Mouse (Mus musculus): ENCODE measurements at regions not wholly inside any gene's neighbourhood (a gene's known extent, or its start where the extent isn't known, plus 50 kb on each side); places are given as distances from the start of the nearest gene placed in this dataset.

DNA sequence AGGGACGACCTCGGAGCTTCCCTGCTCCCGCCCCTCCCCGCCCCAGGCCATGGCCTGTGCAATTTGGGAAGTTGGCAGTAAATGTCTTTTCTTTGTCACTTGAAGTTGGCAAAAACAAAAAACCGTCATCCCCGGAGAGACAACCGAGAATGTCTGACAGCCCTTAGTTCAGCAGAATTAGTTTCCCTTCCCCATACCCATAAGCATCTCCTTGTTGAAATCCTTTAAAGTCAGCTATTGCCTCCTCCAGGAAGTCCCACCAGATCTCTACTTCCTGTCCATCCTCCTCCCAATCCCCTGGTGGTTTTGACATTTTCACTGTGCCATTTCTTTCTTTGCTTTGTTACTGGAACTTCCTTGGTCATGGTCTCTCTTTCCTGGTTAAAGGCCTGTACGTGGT is 54.8 kb downstream of the Foxb1 start:
- no peak for DNase-seq

DNA sequence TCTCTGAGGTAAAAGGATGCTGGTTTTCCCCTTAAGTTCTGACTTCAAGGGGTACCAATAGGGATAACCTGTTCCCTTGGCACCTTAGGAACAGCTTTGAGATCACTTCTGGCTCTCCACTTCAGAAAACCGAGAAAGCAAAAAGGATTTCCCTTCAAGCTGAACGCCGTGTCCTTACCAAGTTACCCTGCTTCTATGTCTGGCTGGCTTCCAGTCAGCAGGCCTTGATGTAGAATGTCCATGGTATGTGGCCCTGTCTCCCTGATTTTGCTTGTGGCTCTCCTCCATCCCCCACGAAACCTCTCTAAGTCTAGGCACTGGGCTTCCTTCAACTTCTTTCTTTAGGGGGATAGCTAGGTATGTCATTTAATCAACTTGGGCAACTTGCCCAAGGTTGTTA is 55.7 kb downstream of the Foxb1 start:
- DNase-seq = no peak

DNA sequence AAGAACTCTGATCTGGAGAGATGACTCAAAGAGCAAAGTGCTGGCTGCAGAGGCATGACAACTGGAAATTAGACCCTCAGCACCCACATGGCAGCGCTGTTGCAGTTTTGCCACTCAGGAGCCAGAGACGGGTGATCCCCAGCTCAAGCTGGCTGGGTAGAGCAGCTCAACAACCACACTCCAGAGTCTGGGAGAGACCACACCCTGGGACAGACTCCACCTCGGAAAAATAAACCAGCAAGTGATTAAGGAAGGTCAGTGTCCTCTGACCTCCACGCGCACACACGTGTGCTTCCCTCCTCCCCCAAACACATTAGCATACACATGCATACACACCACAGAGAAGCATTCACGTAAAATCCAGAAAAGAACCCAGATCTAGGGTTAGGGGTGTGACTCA is 57.0 kb downstream of the Foxb1 start:
- no peak for DNase-seq

DNA sequence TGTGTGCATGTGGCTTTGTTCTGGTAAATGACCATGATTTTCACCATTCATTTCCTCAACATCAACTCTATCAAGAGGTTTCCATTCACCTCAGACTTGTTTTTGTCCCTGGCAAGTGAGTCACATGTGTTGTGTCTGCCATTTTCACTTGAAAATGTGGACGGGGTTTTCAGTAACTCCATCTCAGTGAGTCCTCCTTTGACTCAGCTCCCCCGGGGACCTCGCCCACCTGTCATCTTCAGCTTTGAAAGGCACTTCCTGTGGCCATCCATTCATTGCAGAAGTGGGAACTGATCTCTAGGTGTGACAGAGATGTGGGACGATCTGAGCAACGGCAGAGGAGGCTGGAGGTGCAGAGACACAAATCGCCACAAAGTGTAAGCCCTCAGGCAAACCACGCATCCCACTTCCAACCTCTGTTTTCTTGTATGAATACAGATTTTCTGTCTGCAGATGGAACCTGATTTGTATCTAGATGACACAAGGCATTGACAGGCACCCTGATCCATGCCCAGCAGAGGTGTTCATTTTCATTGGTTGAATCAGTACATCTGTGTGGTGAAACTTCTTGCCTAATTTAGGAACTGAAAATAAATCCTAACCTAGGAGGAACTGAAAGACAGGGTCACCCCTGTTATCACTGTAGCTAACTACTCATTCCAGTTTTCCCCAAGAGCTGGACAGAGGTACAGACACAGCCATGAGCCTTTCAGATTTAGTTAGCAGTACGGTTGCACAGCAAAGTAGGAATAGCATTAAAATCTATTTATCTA is 58.4 kb downstream of the Foxb1 start:
- DNase-seq = no peak

DNA sequence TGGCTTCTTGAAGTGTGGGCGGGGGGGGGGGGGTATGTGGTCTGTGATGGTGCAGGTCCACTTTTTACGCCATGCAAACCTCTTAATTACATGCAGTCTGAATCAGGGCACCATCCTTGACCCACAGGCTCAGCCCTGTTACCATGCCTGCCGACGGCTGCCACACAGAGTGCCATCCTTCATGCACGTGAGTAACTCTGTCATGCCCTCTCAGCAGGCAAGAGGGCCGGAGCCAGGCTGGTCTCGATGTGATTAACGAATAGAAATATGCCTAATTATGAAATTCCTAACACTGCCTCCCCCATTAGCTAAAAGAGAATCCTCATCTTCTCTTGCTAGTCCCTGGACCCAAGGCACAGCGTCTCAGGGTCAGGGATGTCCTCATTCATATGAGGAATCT is 60.0 kb downstream of the Foxb1 start:
- peak; percentile 51 for DNase-seq

DNA sequence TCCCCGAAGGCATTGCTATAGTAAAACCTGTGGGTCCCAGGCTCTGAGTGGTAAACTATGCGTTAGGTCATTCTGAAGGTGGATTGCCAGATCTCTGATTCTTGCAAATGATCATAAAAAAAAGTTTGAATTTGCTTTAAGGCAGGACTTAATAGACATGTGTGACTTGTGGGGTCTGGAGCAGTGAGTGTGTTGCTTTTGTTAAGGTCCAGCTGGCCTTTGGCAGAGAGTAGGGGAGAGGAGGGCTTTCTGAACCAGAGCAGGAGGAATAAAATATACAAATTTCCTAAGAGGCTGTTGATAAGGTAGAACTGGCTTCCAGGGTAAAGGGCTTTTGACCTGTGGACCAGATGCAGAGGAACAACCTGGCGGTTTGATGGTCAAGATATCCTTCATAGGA is 69.0 kb downstream of the Foxb1 start:
- no peak for DNase-seq

DNA sequence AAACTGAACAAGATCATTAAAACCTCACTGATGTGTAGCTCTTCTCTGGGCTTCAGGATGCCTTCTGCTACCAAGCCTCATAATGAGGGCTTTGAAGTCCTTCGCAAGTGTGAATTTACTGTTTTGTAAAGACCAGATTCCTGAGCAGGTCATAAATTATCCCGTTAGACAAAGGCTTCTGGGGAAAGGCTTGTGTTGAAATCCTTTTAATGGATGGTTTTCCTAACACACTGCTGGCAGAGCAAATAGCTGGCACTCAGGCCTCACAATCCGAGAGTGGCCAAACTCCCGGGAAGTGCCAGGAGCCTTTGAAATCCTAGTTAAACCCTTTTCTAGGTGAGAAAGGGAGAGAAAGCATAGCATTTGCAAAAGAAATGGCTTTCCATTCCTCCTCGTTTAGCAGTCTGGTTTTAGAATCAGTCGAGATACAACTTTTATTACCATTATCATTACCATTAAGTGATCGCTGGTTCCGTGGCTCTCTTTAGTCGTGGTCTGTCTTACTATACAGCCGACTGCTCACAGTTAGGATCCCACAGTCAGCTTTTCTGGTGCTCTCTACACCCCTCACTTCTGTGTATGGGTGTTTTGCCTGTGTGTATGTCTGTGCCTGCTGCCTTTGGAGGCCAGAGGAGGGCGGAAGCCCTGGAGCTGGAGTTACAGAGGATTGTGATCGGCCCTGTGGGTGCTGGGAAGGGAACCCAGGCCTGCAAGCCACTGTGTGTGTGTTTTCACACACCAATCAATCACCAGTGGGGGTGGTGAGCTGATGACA is 73.2 kb downstream of the Foxb1 start:
- DNase-seq = no peak

DNA sequence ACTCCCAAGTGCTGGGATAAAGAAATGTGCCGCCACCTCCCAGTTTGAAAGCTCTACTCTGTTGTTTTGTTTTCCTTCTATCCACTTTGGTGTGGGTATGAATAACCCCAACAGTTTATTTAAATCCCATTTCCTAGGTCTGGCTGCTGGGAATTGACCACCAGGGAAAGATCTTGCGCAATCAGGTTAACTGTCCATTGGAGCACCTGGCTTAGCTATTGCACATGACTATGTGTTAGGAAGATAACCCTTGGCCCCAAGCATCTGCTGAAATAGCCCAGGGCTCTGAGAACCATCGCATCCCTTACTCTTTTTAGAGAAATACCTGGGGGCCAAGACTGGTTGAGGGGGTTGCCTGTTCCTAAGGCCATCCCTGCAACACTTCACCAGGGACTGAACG is 74.0 kb downstream of the Foxb1 start:
- DNase-seq = no peak

DNA sequence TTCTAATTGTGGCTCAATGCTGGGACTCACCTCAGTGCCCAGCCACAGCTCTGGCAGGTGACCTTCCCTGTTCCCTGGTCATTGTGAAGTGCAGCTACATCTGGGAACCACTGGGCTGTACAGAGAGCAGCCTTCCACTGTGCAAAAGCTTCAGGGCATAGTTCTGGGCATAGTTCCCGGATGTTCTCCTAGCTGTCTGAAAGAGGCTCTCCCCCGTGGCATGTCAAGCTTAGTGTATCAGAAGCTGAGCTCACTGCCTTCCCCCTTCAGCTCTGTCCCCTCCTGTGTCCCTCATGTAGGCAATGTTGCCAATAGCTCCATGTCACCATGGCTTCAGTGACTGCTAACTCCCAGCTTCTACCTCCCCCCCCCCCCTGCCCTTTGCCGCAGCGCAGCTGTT is 75.1 kb downstream of the Foxb1 start:
- DNase-seq = no peak

DNA sequence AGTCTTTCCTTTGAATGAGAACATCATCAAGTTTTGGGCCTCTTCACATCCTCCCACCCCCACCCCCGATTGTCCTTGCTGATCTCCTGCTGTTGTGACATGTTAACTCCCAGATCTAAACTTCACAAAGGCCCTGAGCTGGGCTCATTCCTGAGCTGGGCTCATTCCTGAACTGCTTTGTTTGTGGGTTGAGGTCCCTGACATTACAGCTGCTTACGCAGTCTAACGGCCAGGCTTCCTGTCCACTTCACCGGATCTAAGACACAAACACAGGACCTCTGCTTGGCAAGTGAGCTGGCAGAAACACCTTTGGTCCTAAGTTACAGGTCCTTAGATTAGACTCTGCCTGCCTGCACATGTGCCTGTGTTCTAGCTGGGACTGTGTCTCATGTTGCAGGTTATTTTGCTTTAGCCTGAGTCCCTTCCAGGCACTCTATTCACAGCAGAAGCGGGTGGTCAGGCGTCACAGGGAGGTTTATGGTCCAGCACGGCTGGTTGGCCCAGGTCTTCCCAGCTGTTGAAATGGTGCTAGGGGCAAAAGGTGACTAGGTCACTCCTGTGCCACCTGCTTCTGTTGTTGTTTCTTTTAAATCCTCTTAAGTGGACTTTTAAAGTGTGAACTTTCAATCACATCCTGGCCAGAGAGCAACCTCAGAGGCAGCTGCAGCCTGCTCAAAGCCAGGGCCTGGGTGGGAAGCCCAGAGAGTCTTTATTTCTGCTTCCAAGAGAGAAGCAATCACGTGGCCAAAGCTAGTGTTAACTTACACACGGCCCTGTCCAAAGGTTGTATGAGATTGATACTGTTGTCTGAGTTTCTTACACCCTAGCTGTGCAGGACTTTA is 79.1 kb downstream of the Foxb1 start:
- peak; percentile 29 for DNase-seq

DNA sequence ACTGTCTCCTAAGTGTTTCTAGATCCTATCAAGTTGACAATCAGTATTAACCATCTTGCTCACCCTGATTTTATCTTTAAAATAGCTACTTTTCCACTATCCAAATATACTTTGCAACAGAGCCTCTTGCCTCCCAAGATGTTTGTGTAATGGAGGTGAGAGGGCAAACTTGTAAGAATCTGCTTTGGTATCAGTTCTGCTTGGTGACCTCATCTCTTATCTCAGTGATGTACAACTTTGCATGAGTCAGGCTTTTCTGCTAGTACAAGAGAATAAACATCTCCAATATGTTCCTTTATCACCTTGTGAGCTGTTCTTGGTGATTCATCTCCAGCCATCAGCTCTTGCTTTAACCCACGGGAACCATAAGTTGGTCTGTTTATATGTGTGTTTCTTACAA is 82.1 kb downstream of the Foxb1 start:
- DNase-seq = no peak

DNA sequence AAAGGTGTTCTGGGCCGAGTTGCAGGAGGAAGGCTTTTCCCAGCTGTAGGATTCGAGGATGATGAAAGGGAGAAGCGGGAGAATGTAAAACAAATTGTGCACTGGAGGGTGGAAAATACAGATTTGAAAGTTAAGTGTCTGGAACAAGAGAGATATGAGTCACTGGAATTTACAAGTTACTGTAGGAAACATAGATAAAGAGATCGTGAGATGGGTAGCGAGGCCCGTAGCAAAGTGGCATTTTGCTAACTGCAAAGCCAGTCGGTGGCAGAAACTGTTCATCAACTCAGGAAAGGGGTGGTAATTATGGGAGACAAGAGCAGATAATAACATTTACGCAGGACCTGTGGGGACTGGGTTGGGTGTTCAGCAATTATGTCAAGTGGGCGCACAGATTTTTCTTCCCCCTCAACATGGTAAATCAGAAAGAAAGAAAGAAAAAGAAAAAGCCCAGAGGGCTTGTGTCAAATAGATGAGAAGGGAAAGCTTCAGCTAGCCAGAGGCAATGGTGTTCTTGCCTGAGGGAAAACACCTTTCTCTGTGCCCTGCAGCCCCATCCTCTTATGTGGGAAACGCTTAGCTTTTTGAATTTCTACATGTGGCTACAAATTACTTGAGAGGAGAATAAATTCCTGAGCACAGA is 87.2 kb downstream of the Foxb1 start:
- DNase-seq = no peak

DNA sequence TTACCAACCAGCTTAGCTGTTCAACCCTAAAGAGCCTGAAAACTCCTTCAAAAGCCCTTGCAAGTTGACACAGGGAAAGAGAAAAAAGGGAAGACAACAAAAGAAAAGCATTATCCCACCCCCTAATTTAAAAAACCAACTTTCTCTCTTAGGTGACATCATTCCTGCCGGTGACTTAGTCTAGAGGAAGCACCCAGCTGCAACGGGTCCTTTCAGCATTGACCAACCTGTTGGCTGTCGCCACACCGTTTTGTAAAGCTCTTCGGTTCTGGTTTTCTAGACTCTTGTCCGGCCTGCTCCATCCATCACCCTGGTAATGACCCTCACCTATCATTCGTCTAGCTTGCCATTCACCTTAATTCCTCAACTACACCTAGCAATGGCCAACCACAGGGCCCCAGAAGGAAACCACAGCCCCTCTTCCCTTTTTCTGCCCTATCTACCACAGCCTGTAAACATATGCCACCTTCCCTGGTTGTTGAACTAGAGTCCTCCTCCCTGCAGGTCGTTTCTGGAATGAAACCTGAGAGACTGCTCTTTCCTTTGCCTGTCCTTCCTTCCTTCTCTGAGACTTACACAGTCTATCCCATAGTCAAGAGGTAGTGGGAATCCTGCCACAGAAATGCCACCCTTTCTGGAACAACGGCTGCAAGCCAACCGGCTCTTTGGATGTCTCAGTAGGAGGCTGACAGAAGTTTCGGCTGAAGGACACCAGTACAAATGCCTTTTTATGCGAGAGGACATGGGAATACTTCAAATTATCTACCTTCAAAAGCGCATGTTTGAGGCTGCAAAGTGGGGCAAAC is 87.9 kb downstream of the Foxb1 start:
- no peak for DNase-seq

DNA sequence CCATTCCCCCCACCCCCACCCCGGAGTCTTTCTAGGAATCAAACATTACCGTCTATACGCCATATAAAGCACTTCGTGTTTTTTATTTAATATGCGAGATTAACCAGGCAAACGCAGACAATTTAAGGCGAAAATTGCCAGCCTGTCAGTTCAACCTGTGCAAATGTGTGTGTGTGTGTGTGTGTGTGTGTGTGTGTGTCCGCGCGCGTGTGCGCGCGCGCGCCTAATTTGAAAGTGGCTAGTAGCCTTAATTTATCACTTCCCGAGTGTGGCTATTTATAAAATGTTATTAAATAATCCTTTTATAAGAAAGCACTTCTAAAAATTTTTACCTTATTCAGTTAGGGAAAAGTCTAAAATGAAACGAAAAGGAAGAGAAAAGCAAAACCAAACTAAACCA is 89.5 kb downstream of the Foxb1 start:
- no peak for DNase-seq

DNA sequence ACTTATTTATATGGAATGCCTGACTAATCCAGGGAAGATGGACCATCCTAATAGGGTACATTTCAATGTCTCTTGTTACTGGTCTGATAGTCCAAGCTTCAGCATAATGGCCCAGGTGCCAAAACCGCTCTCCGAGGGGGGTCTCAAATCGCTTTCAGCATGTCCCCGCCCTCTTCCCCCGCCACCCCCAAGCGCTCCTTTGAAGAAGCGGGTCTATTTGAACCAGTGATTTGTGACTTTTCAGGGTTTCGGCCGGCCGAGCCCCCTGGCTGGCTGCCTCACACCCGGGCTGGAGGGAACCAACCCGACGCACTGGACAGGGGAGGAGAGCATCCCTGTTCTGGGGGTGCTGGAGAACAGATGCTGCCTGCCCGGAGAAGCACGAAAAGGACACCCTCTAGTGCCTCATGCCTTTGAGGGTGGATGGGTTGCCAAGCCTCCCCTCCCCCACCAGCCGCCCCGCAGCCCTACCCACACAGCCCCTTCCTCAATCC is 90.1 kb downstream of the Foxb1 start:
- peak; percentile 55 for DNase-seq

DNA sequence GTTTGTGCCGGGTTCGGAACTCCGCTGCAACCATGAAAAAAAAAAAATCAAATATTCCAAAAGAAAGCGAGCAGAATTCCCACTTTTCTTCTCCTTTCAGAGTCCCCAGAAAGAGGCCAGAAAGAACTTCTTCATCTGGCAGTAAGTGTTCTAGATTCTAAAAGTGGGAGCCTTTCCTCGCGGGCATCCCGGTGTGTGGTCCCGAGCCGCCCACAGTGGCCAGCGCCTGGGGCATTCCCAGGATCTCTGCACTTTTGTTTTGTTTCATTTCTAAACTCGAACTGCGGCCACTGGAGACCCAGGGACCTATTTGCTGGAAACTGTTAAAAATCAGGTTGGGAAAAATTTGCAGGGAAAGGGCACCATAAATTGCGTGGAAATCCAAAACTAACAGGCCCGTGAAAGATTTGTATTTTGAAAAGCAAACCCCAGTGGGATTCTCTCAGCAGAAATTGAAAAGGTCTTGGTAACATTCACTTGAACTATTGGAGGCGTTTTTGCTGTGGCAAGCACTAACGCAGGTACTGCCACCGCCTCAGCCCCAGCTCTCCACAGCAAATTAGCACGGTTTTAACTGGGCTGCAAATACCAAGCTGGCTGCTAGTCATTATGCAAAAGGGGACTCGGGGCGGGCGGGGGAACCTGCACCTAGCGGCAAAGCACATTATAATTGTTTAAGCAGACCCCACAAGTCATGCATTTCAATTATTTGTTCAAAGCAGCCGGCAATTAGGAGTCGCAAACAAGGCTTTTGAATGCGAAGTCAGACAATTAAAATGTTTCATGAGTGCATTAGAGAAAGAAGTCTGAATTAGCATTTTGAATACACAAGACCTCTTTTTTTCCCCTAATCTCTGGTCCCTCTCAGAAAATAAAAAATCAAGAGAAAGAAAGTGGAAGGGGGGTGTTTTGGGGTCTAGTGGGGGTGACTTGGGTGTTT is 90.9 kb downstream of the Foxb1 start:
- DNase-seq = peak; percentile 77

DNA sequence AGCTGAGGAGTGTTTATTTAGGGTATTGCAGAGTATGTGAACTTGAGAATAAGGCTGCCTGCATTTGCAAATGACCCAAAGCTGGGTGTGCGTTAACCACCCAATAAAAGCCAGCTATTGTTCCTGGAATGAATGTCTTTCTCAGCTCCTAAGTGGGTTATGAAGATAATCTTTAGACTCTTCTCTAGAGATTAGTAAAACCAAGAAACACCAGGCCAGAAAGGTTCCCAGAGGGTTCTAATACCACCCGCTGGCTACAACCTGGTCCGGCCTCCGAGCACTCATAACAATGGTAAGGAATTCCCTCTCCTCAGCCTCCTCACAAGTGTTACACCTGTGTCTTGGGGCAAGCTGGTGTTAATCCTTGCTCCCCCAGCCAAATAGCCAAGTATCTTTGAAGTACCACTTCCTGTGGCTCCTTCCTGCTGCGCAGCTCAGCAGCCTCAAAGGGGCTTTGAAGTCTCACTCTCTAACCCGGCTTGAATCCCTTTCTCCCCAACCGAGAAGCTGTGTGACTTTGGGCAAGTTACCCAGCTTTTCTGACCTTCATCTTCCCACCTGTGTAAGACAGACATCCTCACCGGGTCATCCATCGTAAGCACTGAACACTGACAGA is 92.2 kb downstream of the Foxb1 start:
- DNase-seq = no peak

DNA sequence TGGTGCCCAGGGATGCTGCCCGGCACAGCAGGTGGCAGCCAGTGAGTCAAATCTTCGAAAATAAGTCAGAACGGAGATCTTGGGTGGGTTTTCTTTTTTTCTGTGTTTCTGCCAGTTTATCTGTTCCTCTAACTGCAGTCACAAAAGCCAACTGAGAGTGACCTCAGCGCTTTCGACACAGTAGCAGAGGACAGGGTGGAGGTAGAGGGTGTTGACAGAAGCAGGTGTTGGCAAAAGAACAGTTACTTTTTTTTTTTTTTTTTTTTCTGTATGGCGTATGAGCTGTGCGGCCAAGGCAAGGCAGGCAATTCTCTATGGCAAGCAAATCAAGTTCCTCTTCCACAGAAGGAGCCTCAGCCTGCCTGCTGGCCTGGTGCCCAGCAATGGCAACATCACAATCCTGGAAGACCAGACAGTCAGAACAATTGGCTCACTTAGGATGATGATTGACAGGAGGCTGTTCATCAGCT is 93.6 kb downstream of the Foxb1 start:
- peak; percentile 66 for DNase-seq

DNA sequence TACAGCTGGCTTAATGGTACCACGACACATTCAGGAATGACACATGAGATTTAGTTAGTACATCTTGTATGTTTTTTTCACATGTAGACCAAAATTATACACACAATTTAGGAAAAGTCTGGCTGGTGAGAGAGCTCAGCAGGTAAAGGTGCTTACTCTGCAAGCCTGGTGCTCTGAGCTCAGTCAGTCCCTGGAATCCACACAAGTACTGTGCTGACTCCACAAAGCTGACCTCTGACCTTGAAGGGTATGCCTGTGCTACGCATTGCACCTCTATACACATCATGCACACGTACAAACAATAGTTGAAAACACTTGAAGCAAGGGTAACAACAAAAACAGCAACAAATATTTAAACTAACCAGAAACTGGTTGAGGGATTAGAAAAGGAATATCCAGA is 96.5 kb downstream of the Foxb1 start:
- DNase-seq = no peak

DNA sequence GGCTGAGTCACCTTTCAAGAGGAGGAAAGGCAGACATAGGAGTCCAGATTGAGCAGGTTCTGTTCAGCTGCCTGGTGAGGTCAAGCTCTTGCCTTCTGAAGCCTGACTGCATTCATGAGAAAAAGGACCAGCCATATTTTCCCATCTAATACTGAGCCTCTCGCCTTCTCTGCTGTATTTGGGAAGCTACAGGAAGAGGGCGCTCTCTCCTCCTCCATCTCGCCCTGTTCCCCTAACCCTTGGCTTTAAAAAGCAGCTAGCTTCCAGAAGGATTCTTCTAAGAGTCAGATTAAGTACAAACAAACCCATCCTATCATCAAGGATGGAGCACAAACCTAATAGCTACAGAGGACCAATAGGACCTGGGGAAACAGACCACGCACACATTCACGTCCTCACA is 98.3 kb downstream of the Foxb1 start:
- DNase-seq = no peak

Measured in retina, postnatal 1 day (tissue).